Mouse (Mus musculus) c-Kit-positive CD71-positive TER-119-negative erythroid progenitor cells, embryonic 14.5 days (primary cell): ENCODE measurements at regions not wholly inside any gene's neighbourhood (a gene's known extent, or its start where the extent isn't known, plus 50 kb on each side); places are given as distances from the start of the nearest gene placed in this dataset.

ENCODE experiments used
- DNase-seq: peaks from one replicate; pipeline ENCODE4 v3.0.0-alpha.2; 2013; ENCODE audit warnings: low read depth

- no peak for DNase-seq
Observed at GRCm38 (mm10) chr8:89906200-89906599, 441.9 kb downstream of the Tox3 start.

GRCm38 (mm10) chr8:89905588-89905987 is 442.6 kb downstream of the Tox3 start:
- no peak for DNase-seq

DNA sequence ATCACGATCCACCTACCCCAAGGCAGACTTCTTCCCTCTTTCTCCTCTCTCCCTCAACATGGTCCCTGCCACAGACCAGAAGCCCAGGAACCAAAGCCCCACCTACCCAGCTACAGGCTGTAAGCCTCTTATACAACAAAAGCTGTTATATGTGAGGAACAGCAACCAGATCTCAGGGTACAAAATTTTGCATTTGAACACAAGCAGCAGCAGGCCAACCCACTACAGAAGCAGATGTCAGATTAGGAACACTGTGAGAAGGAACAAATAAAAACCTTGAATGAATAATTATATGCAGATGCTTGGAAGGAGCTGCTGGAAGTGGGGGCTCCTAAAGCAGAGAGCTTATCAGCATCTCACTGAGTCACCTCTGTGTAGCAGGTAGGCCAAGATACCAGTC is 444.8 kb downstream of the Tox3 start:
- no peak for DNase-seq

DNA sequence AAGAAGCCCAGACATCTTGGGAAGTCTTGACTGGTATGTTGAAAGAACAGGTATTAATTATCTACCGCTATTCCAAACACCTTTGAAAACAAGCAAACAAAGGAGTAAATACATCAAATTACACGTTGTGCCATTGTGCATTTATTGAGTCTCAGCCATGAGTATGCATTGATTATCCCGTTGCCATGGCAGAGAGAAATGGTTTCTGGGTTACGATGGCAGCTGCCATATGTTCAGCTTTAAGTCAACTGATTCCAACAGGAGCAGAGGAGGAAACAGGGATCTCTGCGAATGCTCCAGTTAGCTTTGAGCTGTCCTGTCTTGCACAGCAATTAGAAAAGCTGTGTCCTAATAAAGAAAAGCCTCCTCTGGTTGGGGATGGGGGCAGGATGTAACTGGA is 475.4 kb downstream of the Tox3 start:
- DNase-seq: no peak

- no peak for DNase-seq
Observed at GRCm38 (mm10) chr8:89871966-89872365, 476.2 kb downstream of the Tox3 start.

DNA sequence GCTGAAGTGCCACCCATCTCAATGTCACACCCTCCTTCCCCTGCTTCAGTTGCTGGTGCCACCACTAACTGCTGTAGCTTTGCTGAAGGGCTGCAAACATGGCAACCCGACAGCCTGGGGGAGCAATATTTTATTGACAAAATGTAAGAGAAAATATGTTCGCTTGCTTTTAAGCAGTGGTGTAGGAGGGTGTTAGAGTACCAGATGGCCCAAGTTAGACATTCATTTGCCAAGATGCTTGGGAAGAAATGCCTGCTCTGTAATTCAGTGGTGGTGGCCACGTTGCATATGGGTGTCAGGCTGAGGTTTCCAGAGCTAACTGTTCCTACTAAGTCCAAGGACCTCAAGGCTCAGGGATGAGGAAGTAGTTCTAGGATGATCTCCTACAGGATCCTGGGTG is 488.3 kb downstream of the Tox3 start:
- DNase-seq: no peak

DNA sequence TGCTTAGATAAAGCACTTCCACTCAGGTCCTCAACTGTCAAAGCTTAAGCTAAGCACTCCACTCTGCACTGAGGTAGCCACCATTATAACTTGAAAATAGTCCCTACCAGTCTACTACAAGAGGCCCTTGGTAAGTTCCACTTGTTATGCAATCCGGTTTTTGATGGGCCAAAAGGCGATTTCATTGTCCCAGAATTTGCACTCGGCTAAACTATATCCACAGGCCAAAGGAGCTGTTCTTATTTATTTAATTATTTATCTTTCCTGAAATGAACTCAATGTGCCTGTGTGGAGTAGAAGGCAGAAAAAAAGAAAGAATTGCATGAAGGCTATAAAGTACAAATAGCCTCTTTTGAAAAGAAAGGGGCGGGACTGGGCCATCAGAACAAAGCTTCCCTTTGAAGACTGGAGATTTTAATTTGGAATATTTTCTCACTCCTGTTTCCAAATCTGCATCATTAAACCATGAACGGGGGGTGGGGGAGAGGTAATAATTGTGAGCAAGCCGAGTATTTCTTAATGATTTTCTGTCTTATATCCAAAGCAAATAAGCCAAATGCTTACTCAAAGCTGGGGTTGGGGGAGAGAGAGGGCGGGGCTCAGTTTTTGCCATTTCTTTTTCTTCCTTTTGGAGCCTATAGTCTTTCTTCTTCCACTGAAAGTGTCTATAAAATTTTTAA is 489.3 kb downstream of the Tox3 start:
- DNase-seq: no peak

GRCm38 (mm10) chr8:89855556-89855955 is 492.6 kb downstream of the Tox3 start:
- DNase-seq: no peak

DNA sequence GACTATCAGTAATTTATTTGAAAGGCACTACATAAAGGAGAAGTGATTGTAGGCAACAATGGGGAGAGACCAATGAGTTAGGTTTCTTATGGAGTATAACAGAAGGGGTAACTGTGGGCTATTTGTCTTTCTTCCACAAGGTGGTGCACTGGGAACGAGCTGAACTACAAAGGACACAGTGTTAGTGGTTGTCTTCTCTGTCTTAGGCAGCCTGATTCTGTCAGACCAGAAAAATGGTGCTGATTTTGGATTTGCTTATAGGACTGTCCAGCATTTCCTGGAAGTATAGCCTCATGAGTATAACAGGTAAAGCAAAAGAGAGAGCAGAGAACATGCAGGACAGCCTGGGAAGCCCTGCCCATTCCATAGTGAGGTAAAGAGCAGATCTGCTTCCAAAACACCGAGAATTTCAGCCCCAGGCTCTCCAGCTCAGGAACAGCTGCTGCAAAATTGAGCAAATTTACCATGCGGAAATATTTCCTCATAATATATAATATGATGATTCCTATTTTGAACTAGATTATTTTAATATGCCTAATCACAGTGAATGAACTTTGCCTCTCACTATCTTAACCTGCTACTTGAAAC is 497.8 kb downstream of the Tox3 start:
- DNase-seq: no peak

GRCm38 (mm10) chr8:89849416-89850208 is 498.5 kb downstream of the Tox3 start:
- no peak for DNase-seq

DNA sequence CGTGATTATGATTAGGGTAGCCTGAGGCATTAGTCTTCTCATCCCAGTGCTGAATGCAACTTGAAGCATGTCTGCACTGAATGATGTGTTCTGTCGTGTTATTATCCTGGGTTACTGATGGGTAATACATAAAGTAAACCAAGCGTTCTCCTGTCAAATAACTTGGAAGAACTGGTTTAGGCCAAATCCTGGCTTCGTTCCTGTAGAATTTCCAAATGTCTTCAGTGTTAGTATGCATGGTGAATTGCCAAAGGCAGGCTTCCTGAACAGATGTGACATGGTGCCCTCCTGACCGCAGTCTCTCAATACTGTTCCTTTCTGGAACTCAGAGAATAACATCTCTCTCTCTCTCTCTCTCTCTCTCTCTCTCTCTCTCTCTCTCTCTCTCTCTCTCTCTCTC is 509.6 kb downstream of the Tox3 start:
- no peak for DNase-seq

DNA sequence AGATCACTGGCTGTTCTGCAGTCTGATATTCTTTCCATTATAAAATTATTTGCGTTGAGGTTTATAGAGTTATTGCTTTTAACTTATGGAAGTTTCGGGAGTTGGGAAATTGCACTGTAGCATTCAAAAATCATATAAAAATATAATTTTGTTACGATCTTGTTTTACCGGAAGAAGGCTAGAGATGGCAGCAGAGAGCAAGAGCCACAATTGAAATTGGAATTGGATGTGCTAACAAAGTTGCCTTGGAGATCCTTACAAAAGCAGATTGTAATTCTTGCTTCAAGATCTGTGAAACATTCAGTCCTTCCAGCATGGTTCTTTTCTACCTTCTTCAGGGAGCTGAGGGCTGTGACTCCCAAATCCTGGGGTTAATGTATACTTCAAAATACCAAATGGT is 514.4 kb downstream of the Tox3 start:
- no peak for DNase-seq

- no peak for DNase-seq
Observed at GRCm38 (mm10) chr8:89824586-89824985, 523.6 kb downstream of the Tox3 start.

- DNase-seq: no peak
Observed at GRCm38 (mm10) chr8:89823631-89824030, 524.5 kb downstream of the Tox3 start.

DNA sequence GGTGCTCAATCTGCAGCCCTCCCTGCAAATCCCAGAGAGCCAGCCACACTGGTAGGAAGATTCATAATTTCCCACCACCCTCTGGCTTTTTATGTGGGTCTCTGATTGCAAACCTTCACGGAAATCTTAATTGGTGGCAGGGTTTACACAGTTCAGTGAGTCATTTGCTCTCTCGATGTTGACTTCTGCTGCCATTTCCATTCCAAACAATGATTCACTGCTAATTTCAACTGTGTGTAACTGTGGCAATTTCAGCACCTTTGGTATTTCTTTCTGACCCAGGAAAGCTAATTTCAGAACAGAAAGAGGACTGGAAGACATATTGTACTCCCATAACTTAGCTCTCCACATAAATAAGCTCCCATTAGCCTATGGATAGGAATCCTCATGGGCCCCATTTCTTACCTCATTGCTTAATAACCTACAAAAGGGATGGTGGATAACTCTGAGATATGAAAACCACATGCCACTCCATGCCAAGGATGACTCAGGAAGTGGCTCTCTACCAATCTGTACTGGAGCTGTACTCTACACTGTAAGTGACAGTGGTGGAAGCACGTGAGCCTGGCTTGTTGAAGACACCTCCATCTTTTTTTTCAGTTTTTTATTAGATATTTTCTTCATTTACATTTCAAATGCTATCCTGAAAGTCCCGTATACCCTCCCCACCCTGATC is 536.0 kb downstream of the Tox3 start:
- no peak for DNase-seq

DNA sequence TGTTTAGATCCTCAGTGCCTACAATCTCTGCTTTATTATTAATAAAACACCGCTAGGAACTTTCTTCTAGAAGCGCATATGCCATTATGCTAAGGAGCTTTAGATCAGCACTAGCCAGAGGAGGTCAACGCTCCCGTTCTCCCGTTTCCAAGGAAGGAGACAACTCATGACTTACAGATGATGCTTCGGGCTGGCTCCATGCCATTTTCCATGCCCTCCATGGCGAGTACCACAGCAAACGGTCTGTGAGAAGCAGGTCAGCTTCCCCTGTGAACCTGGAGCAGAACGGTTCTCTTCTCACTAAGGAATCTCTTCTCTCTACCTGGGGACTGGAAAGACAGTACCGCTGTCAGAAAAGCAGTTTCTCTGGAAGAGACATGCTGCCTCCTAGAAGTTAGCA is 559.8 kb downstream of the Tox3 start:
- DNase-seq: no peak

DNA sequence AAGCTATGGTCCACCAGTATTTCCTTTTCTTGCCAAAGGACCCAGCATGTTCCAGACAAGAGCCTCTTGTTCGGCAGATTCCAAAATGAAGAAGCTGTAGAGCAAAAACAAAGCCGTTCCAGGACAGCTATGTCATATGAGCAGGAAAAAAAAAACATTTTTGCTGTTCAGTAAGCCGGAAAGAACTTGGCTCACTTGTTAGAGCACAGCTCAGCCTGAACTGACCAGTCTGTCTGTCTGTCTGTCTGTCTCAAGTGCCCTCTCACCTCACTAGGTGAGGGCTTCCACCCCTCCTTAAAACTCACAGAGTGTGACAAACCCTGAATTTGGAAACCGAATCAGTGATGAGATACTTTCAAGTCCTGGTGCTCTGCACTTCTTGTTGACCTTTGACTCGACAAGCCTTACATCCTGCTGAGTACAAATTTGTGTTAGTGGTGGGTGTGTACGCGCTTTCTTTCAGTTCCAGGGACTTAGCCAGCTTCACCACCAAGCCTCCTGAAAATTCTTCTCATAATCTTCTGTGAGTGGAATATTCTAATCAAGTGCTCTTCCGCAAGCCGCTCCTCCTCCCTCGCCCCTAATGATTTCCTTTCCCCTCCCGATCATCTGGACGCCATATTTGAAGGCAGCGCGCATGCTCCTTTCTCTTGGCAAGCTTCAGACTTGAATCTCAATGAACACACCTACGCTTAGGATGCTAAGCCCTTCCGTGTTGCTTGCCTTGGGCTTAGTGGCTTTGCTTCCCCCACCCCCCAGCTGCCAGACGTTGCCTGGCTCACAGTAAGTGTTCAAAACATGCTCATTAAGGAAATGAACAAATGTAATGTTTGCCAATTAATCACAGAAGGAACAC is 560.9 kb downstream of the Tox3 start:
- DNase-seq: no peak

DNA sequence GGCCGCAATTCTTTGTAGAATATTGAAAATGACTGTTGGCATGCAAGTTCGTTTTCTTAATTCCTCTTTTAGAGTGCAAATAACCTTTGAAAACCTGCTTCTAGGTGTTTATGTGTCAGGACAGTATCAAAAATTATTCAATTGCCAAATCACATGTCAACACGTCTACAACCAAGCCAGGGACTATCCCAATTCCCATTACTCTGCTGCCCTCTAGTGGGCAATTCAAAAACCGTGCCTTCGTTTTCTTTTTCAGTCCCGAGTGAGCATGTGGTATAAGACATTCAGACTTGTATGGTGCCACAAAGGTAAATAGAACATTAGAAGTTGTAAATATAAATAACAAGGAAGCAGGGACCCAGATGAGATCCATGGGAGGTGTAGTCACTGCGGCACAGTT is 563.1 kb downstream of the Tox3 start:
- peak; percentile 30 for DNase-seq

- no peak for DNase-seq
Observed at GRCm38 (mm10) chr8:89783311-89783710, 564.8 kb downstream of the Tox3 start.

DNA sequence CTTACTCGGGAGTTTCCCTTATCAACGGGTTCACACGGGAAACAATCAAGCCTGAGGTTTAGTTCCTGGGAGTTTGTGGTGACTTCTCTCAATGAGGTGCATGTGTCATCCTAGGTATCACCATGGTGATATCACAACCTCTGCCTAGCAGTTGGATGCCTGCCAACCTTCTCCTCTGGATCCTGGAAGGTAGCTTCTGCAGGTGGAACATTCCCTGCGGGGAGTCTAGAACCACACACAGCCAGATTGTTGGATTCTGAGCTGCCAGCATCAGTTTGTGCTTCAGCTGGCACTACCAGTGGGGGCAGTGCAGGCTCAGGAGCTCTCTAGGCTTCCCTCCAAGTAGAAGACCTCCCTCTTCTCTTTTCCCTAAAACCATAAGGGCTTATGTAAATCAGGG is 581.8 kb downstream of the Tox3 start:
- DNase-seq: no peak

GRCm38 (mm10) chr8:89759531-89759930 is 588.6 kb downstream of the Tox3 start:
- DNase-seq: no peak

- no peak for DNase-seq
Observed at GRCm38 (mm10) chr8:89758695-89759094, 589.4 kb downstream of the Tox3 start.
